Mouse (Mus musculus): ENCODE measurements around the gene D430041D05Rik.
A peak's percentile ranks its signal among the peaks of the same experiment; 100 is the strongest.

D430041D05Rik gene

GRCm38 (mm10) chr2:104410963-104411545, at the start of gene D430041D05Rik:
Gene D430041D05Rik, minus strand, starts transcription at chr2:104411013.
- DNase-seq (ENCODE audit: low spot score) = no peak

GRCm38 (mm10) chr2:104460021-104460420, 49.2 kb upstream of the D430041D05Rik start:
- no peak for DNase-seq (ENCODE audit: low spot score)

- no peak for DNase-seq (ENCODE audit: low spot score)
These were observed 47.9 kb upstream of the D430041D05Rik start for GRCm38 (mm10) chr2:104458569-104459332.

GRCm38 (mm10) chr2:104457106-104457505, 46.3 kb upstream of the D430041D05Rik start:
- no peak for DNase-seq (ENCODE audit: low spot score)

- no peak for DNase-seq (ENCODE audit: low spot score)
These were observed 39.9 kb upstream of the D430041D05Rik start for GRCm38 (mm10) chr2:104450685-104451084.

GRCm38 (mm10) chr2:104449191-104449590, 38.4 kb upstream of the D430041D05Rik start:
- no peak for DNase-seq (ENCODE audit: low spot score)

GRCm38 (mm10) chr2:104448201-104448600, 37.4 kb upstream of the D430041D05Rik start:
- DNase-seq (ENCODE audit: low spot score) = no peak

- DNase-seq (ENCODE audit: low spot score) = no peak
These were observed 35.2 kb upstream of the D430041D05Rik start for GRCm38 (mm10) chr2:104446016-104446415.

- DNase-seq (ENCODE audit: low spot score) = peak; percentile 64
These were observed 34.0 kb upstream of the D430041D05Rik start for GRCm38 (mm10) chr2:104444776-104445175.

- no peak for DNase-seq (ENCODE audit: low spot score)
These were observed 31.5 kb upstream of the D430041D05Rik start for GRCm38 (mm10) chr2:104442341-104442740.

- no peak for DNase-seq (ENCODE audit: low spot score)
These were observed 25.4 kb upstream of the D430041D05Rik start for GRCm38 (mm10) chr2:104436226-104436625.

- DNase-seq (ENCODE audit: low spot score) = no peak
These were observed 20.3 kb upstream of the D430041D05Rik start for GRCm38 (mm10) chr2:104431067-104431466.

GRCm38 (mm10) chr2:104430566-104430965, 19.8 kb upstream of the D430041D05Rik start:
- DNase-seq (ENCODE audit: low spot score) = no peak

GRCm38 (mm10) chr2:104426112-104426511, 15.3 kb upstream of the D430041D05Rik start:
- no peak for DNase-seq (ENCODE audit: low spot score)

GRCm38 (mm10) chr2:104422230-104422629, 11.4 kb upstream of the D430041D05Rik start:
- DNase-seq (ENCODE audit: low spot score) = no peak

GRCm38 (mm10) chr2:104420805-104421204, 10.0 kb upstream of the D430041D05Rik start:
- DNase-seq (ENCODE audit: low spot score) = no peak

GRCm38 (mm10) chr2:104419999-104420398, 9.2 kb upstream of the D430041D05Rik start:
- no peak for DNase-seq (ENCODE audit: low spot score)

GRCm38 (mm10) chr2:104419411-104419810, 8.6 kb upstream of the D430041D05Rik start:
- DNase-seq (ENCODE audit: low spot score) = no peak

- DNase-seq (ENCODE audit: low spot score) = no peak
These were observed 2.2 kb upstream of the D430041D05Rik start for GRCm38 (mm10) chr2:104413011-104413410.

- DNase-seq (ENCODE audit: low spot score) = no peak
These were observed 1.7 kb upstream of the D430041D05Rik start for GRCm38 (mm10) chr2:104412496-104412895.

- no peak for DNase-seq (ENCODE audit: low spot score)
These were observed 993 bp upstream of the D430041D05Rik start for GRCm38 (mm10) chr2:104411806-104412205.

- peak; percentile 10 for DNase-seq (ENCODE audit: low spot score)
These were observed 677 bp downstream of the D430041D05Rik start for GRCm38 (mm10) chr2:104409851-104410821.
